Mouse (Mus musculus) embryonic facial prominence, embryonic 15.5 days (tissue): ENCODE measurements around the gene 4930415O20Rik. TPM values are rescaled to one million over a fixed set of nuclear protein-coding genes. Genes with fewer than 3 reads are reported as not detected.

Source experiments
- ATAC-seq: fragments of 200-750 bp; cut with Nextera tagmentation; 2 replicates; pipeline ENCODE4 v1.8.0; 2017; ENCODE audit warnings: low read depth, moderate TSS enrichment; ENCODE audit not compliant: insufficient number of reproducible peaks, low FRiP score, low TSS enrichment
- H3K27ac ChIP-seq: fragments of 300-500 bp; sonication (generic); replicated peaks from 2 replicates; pipeline ENCODE4 v1.5.1; 2015; ENCODE audit warnings: mild to moderate bottlenecking, inconsistent platforms
- H3K27me3 ChIP-seq: fragments of 300-500 bp; sonication (generic); 2 replicates; pipeline ENCODE4 v1.6.1; 2015; ENCODE audit warnings: inconsistent platforms
- H3K36me3 ChIP-seq: fragments of 300-500 bp; sonication (generic); 2 replicates; pipeline ENCODE4 v1.6.1; 2015; ENCODE audit warnings: mild to moderate bottlenecking, inconsistent platforms
- H3K4me1 ChIP-seq: fragments of 300-500 bp; sonication (generic); 2 replicates; pipeline ENCODE4 v1.6.1; 2015; ENCODE audit warnings: inconsistent platforms
- H3K4me2 ChIP-seq: fragments of 300-500 bp; sonication (generic); replicated peaks from 2 replicates; pipeline ENCODE4 v1.6.1; 2015; ENCODE audit warnings: mild to moderate bottlenecking, inconsistent platforms
- H3K4me3 ChIP-seq: fragments of 300-500 bp; sonication (generic); replicated peaks from 2 replicates; pipeline ENCODE4 v1.5.1; 2015; ENCODE audit warnings: mild to moderate bottlenecking, inconsistent platforms
- H3K9ac ChIP-seq: fragments of 300-500 bp; sonication (generic); 2 replicates; pipeline ENCODE4 v1.6.1; 2015; ENCODE audit warnings: inconsistent platforms
- H3K9me3 ChIP-seq: fragments of 300-500 bp; sonication (generic); replicated peaks from 2 replicates; pipeline ENCODE4 v1.6.1; 2016; ENCODE audit warnings: inconsistent platforms
- WGBS: fragments of 180-500 bp; shearing (Covaris S2); methylation state at CpG from one replicate; pipeline ENCODE4 v1.1.7; 2015; 5-methylcytosine and 5-hydroxymethylcytosine counted together
- polyA plus RNA-seq: library from polyadenylated mRNA; unstranded; fragments of >200 nt; fragmentation: Nextera tagmentation; extraction: Ambion mirVana; gene quantifications from 2 replicates; pipeline ENCODE4 v1.2.1, GENCODE M21; 2015

4930415O20Rik gene
- polyA plus RNA-seq = 0.43 TPM in 1 of 2 replicates, not detected in the other

DNA sequence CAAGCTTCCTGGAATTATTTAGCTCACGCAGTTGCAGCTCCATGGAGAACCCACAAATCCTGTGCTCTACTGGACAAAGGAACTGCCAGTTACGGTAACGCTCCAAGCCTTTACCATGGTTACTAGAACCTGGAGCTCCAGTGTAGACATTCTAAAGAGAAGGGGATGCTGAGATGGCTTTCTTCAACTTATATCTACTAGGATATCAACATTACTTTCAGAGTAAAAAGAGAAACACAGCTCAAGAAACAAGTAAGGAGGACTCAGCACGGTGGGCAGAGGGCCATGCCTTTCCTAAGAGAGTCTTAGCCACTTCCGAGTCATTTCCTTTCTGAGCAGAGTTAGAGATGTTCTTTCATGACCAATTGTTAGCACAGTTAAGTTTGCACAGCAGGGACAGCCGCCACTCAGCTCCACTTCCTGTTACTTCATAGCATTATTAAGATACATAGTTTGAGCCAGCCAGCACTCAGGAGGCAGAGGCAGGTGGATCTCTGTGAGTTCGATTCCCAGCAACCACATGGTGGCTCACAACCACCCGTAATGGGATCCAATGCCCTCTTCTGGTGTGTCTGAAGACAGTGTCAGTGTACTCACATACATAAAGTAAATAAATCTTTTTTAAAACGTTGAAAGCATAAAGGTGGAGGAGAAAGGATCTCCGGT lies at the start of gene 4930415O20Rik, which contains the start of gene Ccnt1:
TSS of gene 4930415O20Rik (plus strand) at position 132 of the 666 bp plus-strand sequence.
TSS of gene Ccnt1 (minus strand) at position 51 of the 666 bp plus-strand sequence.
- Histone ChIP-seq H3K4me3 (no peak within 1 kb of the TSS), H3K27me3 (no peaks in the 10 kb centered on the region), H3K9me3 (no peaks in the 10 kb centered on the region), H3K4me1 (peaks cover 12% of the 10 kb centered on the region), H3K4me2 (no peak within 1 kb of the TSS), H3K9ac (no peak within 1 kb of the TSS), H3K27ac (no peak within 1 kb of the TSS), H3K36me3 (no peaks in the 10 kb centered on the region)
- ATAC-seq = no peak
- WGBS = 81% methylated on average over 10 of the region's 10 CpGs

DNA sequence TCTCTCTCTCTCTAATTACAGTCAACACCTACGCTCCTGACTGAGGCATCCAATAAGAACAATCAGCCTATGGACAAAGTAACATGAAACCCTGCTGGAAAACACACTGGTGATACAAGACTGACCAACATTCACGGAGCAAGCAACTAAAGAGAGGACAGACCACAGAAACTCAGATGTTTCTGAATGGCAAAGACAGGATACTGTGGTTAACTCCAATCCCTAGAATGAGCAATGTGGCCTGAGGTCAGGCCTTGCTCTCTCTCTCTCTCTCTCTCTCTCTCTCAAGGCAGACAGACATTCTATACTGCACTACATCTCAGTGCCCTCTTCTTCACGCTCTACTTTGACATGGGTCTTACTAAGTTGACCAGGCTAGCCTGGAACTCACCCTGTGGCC lies 49.6 kb upstream of the 4930415O20Rik start:
- Histone ChIP-seq H3K9ac (no peak overlapping the region), H3K9me3 (no peaks in the 10 kb centered on the region), H3K36me3 (peaks cover 71% of the 10 kb centered on the region), H3K4me2 (no peak overlapping the region), H3K27ac (no peak overlapping the region), H3K4me3 (no peak overlapping the region), H3K4me1 (no peaks in the 10 kb centered on the region), H3K27me3 (no peaks in the 10 kb centered on the region)
- 88% methylated on average over 3 of the region's 3 CpGs for WGBS
- no peak for ATAC-seq

DNA sequence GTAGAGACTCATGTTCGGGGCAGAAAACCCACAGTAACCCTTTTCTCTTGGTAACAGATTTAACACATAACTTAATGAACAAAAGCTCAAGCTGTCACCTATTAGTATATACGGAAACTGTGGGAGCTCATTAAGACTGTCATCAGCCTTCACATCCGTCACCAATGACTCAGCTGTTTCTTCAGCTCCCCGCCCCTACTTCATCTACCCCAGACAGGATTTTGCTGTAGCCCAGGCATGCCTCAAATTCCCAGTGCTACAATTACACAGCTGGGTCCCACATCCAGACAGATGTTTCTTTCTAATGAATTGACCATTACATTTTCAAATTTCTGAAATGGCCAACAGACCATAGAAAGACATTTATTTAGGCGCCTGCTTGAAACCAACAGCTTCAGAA lies 44.7 kb upstream of the 4930415O20Rik start:
- Histone ChIP-seq H3K9me3 (no peaks in the 10 kb centered on the region), H3K4me1 (no peaks in the 10 kb centered on the region), H3K4me3 (no peak overlapping the region), H3K36me3 (peaks cover 85% of the 10 kb centered on the region), H3K27me3 (no peaks in the 10 kb centered on the region), H3K4me2 (no peak overlapping the region), H3K9ac (no peak overlapping the region), H3K27ac (no peak overlapping the region)
- 67% methylated on average over 5 of the region's 5 CpGs for WGBS
- ATAC-seq = no peak

DNA sequence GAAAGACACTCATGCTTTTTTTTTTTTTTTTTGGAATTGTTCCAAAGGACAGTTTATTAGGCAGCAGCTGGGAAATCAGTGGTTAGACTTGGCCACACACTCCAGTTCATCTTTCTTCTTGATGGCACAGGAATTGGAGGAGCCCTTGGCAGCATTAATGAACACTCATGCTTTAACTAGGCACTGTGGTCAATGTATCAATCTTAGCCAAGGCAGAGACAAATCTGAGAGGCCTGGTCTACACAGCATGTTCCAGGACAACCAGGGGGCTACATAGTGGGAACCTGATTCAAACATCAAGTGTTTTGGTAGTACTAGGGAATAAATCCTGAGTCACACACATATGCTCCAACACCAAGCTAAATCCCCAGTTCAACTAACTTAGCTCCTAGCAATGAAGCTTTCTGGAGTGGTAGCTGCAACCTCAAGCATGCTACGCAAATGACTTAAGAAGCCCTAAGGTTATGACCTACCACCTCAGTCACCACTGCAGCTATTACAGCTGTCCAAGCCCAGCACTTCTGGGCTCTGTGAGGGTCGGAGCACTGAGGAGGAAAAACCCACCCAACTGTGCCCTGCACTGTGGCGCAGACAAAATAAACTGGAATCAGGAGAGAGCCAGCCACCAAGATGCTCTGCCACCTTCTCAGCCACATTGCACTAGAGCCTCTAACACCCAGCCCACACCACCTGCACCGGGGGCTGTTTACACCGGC lies 43.6 kb upstream of the 4930415O20Rik start:
- H3K4me3 ChIP-seq = no peak overlapping the region
- WGBS = 93% methylated on average over 5 of the region's 5 CpGs
- H3K4me1 ChIP-seq = peaks cover under 1% of the 10 kb centered on the region
- ATAC-seq = no peak
- H3K4me2 ChIP-seq = no peak overlapping the region
- no peaks in the 10 kb centered on the region for H3K9me3 ChIP-seq
- H3K27me3 ChIP-seq = no peaks in the 10 kb centered on the region
- H3K36me3 ChIP-seq = peaks cover 79% of the 10 kb centered on the region
- H3K9ac ChIP-seq = no peak overlapping the region
- H3K27ac ChIP-seq = no peak overlapping the region

DNA sequence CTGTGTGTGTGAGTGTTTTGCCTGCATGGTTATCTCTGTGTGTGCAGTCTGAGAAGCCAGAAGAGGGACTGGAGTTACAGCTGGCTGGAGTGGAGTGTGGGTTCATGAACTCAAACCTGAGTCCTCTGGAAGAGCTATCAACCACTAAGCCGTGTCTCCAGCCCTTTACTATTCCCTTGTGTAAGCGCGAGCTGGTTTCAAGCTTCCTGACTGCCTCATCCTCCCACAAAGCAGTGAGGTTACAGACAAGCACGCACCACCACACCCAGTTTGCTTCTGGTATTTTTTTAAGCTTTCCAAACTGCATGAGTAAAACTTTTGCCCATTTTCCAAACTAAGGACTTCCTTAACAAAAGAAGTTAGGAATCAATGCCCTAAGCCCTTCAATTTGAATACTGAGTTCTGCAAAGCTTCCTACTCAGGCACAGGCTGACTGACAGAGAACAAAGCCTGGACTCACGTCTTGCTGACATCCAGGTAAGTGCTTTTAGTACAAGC lies 42.7 kb upstream of the 4930415O20Rik start:
- Histone ChIP-seq H3K4me3 (no peak overlapping the region), H3K4me2 (no peak overlapping the region), H3K27me3 (no peaks in the 10 kb centered on the region), H3K9me3 (no peaks in the 10 kb centered on the region), H3K4me1 (peaks cover 9% of the 10 kb centered on the region), H3K36me3 (peaks cover 70% of the 10 kb centered on the region), H3K9ac (no peak overlapping the region), H3K27ac (no peak overlapping the region)
- 86% methylated on average over 5 of the region's 5 CpGs for WGBS
- ATAC-seq = no peak

DNA sequence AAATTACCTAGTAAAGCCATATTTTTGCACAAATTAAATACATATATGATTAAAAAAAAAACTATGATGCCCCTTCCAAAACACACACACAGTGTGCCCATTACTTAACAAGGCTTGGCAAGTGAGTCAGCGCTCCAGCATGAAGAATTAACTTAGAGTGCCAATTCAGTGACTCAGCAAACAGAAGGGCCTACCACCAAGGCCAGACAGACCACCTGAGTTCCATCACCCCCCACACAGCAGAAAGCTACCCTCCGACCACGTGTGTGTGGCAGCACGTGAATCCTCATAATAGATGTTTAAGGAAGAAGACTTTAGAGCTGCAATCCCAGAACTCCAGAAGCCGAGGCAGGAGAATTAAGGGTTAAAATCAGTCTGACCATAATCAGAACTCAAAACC lies 38.5 kb upstream of the 4930415O20Rik start:
- WGBS = 29% methylated on average over 5 of the region's 5 CpGs
- Histone ChIP-seq H3K9ac (no peak overlapping the region), H3K27ac (no peak overlapping the region), H3K4me2 (peak overlapping the region; percentile 66), H3K4me3 (peak overlapping the region; percentile 89), H3K27me3 (no peaks in the 10 kb centered on the region), H3K9me3 (no peaks in the 10 kb centered on the region), H3K36me3 (peaks cover 37% of the 10 kb centered on the region), H3K4me1 (peaks cover 10% of the 10 kb centered on the region)
- ATAC-seq = no peak

DNA sequence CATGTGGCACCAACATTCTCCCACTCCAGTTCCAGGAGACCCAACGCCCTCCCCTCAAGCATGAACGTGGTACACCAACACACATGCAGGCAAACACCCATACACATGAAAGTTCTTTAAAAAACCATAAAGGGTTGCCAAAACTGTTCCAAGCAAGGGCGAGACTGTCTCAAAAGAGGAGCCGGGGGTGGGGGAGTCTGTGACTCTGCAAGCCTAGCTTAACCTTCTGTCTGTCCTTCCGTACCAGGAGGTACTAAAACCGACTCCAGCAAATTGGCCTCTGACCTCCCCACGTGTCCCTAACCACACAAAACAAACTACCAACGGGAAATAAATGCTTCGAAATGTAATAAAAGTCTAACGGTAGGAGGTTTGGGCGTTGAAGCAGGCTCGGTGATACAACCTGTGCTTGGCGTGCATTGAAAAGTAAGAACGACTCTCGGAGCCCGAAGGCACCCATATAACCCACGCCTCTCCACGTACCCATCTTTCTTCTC lies 37.7 kb upstream of the 4930415O20Rik start:
- peaks cover 29% of the 10 kb centered on the region for H3K36me3 ChIP-seq
- no peaks in the 10 kb centered on the region for H3K9me3 ChIP-seq
- ATAC-seq = no peak
- WGBS = 0% methylated on average over 18 of the region's 18 CpGs
- H3K9ac ChIP-seq = peak overlapping the region; percentile 87
- peak overlapping the region; percentile 66 for H3K4me2 ChIP-seq
- peak overlapping the region; percentile 39; the same call in 1 of the 2 replicates for H3K27ac ChIP-seq
- H3K27me3 ChIP-seq = no peaks in the 10 kb centered on the region
- H3K4me1 ChIP-seq = peaks cover 14% of the 10 kb centered on the region
- peak overlapping the region; percentile 89 for H3K4me3 ChIP-seq

DNA sequence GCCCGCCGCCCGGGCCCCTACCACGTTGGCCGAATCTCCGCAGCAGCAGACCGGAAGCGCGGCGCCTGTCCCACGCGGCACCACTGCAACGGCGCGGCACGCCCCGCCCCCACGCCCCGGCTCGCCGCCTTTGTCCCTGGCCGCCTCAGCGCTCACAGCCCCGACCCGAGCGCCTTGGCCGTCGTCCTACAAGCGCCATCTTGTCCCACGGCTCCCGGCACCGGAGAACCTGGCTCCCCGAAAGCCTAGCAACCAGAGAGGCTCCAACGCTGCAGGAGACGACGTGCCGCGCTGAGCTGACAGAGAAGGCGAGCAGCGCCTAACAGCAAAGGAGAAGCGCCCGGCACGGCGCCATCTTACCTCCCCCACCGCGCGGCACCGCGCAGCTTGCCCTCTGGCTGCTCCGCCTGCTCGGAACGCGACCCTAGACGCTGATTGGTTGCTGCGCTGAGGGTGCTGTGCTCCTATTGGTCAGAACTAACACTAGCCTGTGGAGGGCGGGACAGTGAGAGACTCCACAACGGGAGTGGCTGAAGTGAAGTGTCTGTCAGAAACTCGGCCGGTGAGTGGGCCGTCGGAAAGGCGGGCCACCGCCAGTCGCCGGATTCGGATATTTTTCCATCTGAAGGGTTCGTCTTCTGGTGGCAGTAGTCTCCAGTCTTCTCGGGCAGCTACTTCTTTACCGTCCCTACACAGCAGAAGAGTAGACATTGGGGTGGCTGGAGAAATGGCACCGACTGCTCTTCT lies 36.8 kb upstream of the 4930415O20Rik start, which contains the start of gene Kansl2:
TSS of gene Kansl2 (minus strand) at position 384 of the 747 bp plus-strand sequence.
- peak within 1 kb of the TSS; percentile 99 for H3K27ac ChIP-seq
- no peaks in the 10 kb centered on the region for H3K27me3 ChIP-seq
- peaks cover 21% of the 10 kb centered on the region for H3K36me3 ChIP-seq
- under 1% methylated on average over 69 of the region's 70 CpGs for WGBS
- H3K4me3 ChIP-seq = peak within 1 kb of the TSS; percentile 89
- peak within 1 kb of the TSS; percentile 66 for H3K4me2 ChIP-seq
- no peaks in the 10 kb centered on the region for H3K9me3 ChIP-seq
- peak; percentile 100 for ATAC-seq
- H3K4me1 ChIP-seq = peaks cover 14% of the 10 kb centered on the region
- peak within 1 kb of the TSS; percentile 87 for H3K9ac ChIP-seq

DNA sequence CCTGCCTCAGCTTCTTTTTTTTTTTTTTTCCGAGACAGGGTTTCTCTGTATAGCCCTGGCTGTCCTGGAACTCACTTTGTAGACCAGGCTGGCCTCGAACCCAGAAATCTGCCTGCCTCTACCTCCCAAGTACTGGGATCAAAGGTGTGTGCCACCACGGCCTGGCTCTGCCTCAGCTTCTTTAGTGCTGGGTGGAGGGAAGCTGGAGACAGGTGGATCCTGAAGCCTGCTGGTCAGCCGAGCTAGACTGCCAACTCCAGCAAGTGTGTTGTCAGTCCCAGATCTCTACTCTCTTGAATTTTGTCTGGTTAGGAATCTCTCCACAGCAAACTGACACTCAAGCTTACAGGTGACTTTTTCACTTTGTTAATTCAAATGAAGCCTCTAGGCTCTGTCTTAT lies 34.9 kb upstream of the 4930415O20Rik start:
- H3K27ac ChIP-seq = no peak overlapping the region
- no peak overlapping the region for H3K4me3 ChIP-seq
- H3K9ac ChIP-seq = no peak overlapping the region
- H3K36me3 ChIP-seq = peaks cover 16% of the 10 kb centered on the region
- no peak overlapping the region for H3K4me2 ChIP-seq
- WGBS = 82% methylated on average over 4 of the region's 4 CpGs
- no peaks in the 10 kb centered on the region for H3K27me3 ChIP-seq
- H3K9me3 ChIP-seq = no peaks in the 10 kb centered on the region
- peaks cover 14% of the 10 kb centered on the region for H3K4me1 ChIP-seq
- no peak for ATAC-seq

DNA sequence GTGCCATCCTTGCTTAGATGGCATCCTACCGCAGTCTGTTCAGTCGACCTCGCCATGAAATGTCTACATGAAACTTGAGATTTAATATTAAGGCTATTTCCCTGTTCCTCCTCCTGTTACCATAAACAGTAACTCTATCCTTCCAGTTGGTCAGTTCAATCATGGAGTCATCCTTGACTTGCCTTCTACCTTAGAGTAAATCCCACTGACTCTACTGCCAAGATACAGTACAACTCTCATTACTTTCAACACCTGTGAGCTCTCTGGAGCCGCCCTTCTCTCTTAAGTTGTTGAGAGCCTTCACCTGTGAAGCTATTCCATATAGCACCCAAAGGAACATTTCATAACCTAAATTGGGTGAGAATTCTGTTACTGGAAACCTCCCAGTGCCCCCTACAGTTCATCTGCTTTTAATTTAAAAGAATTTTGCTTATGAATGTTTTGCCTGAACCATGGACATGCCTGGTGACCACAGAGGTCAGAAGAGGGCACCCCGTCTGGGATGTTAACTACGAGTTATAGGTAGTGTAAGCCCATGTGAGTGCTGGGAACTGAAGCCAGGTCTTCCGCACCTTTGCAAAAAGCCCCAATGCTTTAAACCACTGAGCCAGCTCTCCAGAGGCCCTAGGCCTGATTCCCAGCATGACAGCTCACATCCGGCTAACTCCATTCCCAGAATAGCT lies 33.8 kb upstream of the 4930415O20Rik start:
- H3K4me2 ChIP-seq = no peak overlapping the region
- H3K9me3 ChIP-seq = no peaks in the 10 kb centered on the region
- H3K4me3 ChIP-seq = no peak overlapping the region
- no peak overlapping the region for H3K9ac ChIP-seq
- peaks cover 18% of the 10 kb centered on the region for H3K36me3 ChIP-seq
- H3K27me3 ChIP-seq = no peaks in the 10 kb centered on the region
- ATAC-seq = no peak
- peaks cover 14% of the 10 kb centered on the region for H3K4me1 ChIP-seq
- 78% methylated on average over 8 of the region's 8 CpGs for WGBS
- no peak overlapping the region for H3K27ac ChIP-seq
